Mouse (Mus musculus): ENCODE results near the gene Ccdc58.
"Not testable (repeated sequence)": the region's sequence is repeated elsewhere in the genome, so short reads cannot be mapped to it uniquely, and the experiment has no call there.

Ccdc58 gene

GRCm38 (mm10) chr16:36071450-36072379 is at the start of gene Ccdc58, which contains the start of gene Fam162a:
TSS of gene Ccdc58 (plus strand) at chr16:36071685.
TSS of gene Fam162a (minus strand) at chr16:36071594.
- DNase-seq (ENCODE audit: low read depth, low spot score) = peak; percentile 87

GRCm38 (mm10) chr16:36028120-36028519 is 43.4 kb upstream of the Ccdc58 start:
- not testable (repeated sequence) for DNase-seq (ENCODE audit: low read depth, low spot score)

- DNase-seq (ENCODE audit: low read depth, low spot score) = peak; percentile 98
These were observed 30.6 kb upstream of the Ccdc58 start, which contains the start of gene Wdr5b for GRCm38 (mm10) chr16:36040640-36041624. TSS of gene Wdr5b (plus strand) at chr16:36041190.

- DNase-seq (ENCODE audit: low read depth, low spot score) = no peak
These were observed 29.9 kb upstream of the Ccdc58 start for GRCm38 (mm10) chr16:36041625-36042020.

GRCm38 (mm10) chr16:36043073-36043472 is 28.4 kb upstream of the Ccdc58 start:
- no peak for DNase-seq (ENCODE audit: low read depth, low spot score)

GRCm38 (mm10) chr16:36043964-36044363 is 27.5 kb upstream of the Ccdc58 start:
- DNase-seq (ENCODE audit: low read depth, low spot score) = no peak

GRCm38 (mm10) chr16:36047538-36047937 is 23.9 kb upstream of the Ccdc58 start:
- no peak for DNase-seq (ENCODE audit: low read depth, low spot score)

- DNase-seq (ENCODE audit: low read depth, low spot score) = no peak
These were observed 20.0 kb upstream of the Ccdc58 start for GRCm38 (mm10) chr16:36051491-36051890.

GRCm38 (mm10) chr16:36053524-36054275 is 17.8 kb upstream of the Ccdc58 start:
- DNase-seq (ENCODE audit: low read depth, low spot score) = no peak

GRCm38 (mm10) chr16:36054920-36055319 is 16.6 kb upstream of the Ccdc58 start:
- no peak for DNase-seq (ENCODE audit: low read depth, low spot score)

- DNase-seq (ENCODE audit: low read depth, low spot score) = no peak
These were observed 15.1 kb upstream of the Ccdc58 start for GRCm38 (mm10) chr16:36056416-36056815.

- DNase-seq (ENCODE audit: low read depth, low spot score) = no peak
These were observed 13.5 kb upstream of the Ccdc58 start for GRCm38 (mm10) chr16:36057933-36058475.

- not testable (repeated sequence) for DNase-seq (ENCODE audit: low read depth, low spot score)
These were observed 9.0 kb upstream of the Ccdc58 start for GRCm38 (mm10) chr16:36062534-36062933.

- DNase-seq (ENCODE audit: low read depth, low spot score) = no peak
These were observed 8.2 kb upstream of the Ccdc58 start for GRCm38 (mm10) chr16:36063315-36063714.

- no peak for DNase-seq (ENCODE audit: low read depth, low spot score)
These were observed 6.6 kb upstream of the Ccdc58 start for GRCm38 (mm10) chr16:36064904-36065303.

- no peak for DNase-seq (ENCODE audit: low read depth, low spot score)
These were observed 3.8 kb upstream of the Ccdc58 start for GRCm38 (mm10) chr16:36067694-36068093.

GRCm38 (mm10) chr16:36068356-36068755 is 3.1 kb upstream of the Ccdc58 start:
- no peak for DNase-seq (ENCODE audit: low read depth, low spot score)

GRCm38 (mm10) chr16:36069819-36070575 is 1.5 kb upstream of the Ccdc58 start:
- DNase-seq (ENCODE audit: low read depth, low spot score) = no peak

- DNase-seq (ENCODE audit: low read depth, low spot score) = no peak
These were observed 425 bp upstream of the Ccdc58 start for GRCm38 (mm10) chr16:36071071-36071449.

GRCm38 (mm10) chr16:36072410-36073011 is 1.0 kb downstream of the Ccdc58 start:
- no peak for DNase-seq (ENCODE audit: low read depth, low spot score)
